Mouse (Mus musculus) c-Kit-negative CD71-positive TER-119-positive erythroid progenitor cells, embryonic 14.5 days (primary cell): ENCODE results near the gene Crabp1.

Experiments
- DNase-seq: peaks from one replicate; pipeline ENCODE4 v3.0.0-alpha.2; 2013; ENCODE audit warnings: low read depth, low spot score

Gene Crabp1

GRCm38 (mm10) chr9:54764561-54765217 is at the start of gene Crabp1:
Gene Crabp1 (plus strand): TSS chr9:54764748.
- no peak for DNase-seq

GRCm38 (mm10) chr9:54715776-54716175 is 48.8 kb upstream of the Crabp1 start:
- DNase-seq: no peak

GRCm38 (mm10) chr9:54717527-54717926 is 47.0 kb upstream of the Crabp1 start:
- DNase-seq: no peak

GRCm38 (mm10) chr9:54722156-54722555 is 42.4 kb upstream of the Crabp1 start:
- DNase-seq: no peak

- no peak for DNase-seq
Measured at GRCm38 (mm10) chr9:54722596-54722995, 42.0 kb upstream of the Crabp1 start.

- no peak for DNase-seq
Measured at GRCm38 (mm10) chr9:54726315-54726714, 38.2 kb upstream of the Crabp1 start.

- peak; percentile 50 for DNase-seq
Measured at GRCm38 (mm10) chr9:54732122-54732521, 32.4 kb upstream of the Crabp1 start.

- DNase-seq: peak; percentile 90
Measured at GRCm38 (mm10) chr9:54733921-54734638, 30.5 kb upstream of the Crabp1 start, which contains the start of gene Wdr61. Gene Wdr61 (minus strand): TSS chr9:54734519.

- no peak for DNase-seq
Measured at GRCm38 (mm10) chr9:54734639-54735252, 29.8 kb upstream of the Crabp1 start.

GRCm38 (mm10) chr9:54736284-54736701 is 28.3 kb upstream of the Crabp1 start:
- peak; percentile 60 for DNase-seq

- DNase-seq: no peak
Measured at GRCm38 (mm10) chr9:54738376-54738775, 26.2 kb upstream of the Crabp1 start.

- no peak for DNase-seq
Measured at GRCm38 (mm10) chr9:54743891-54744290, 20.7 kb upstream of the Crabp1 start.

- no peak for DNase-seq
Measured at GRCm38 (mm10) chr9:54745740-54746370, 18.7 kb upstream of the Crabp1 start.

- DNase-seq: no peak
Measured at GRCm38 (mm10) chr9:54750215-54750981, 14.2 kb upstream of the Crabp1 start.

GRCm38 (mm10) chr9:54751684-54752083 is 12.9 kb upstream of the Crabp1 start:
- DNase-seq: no peak

GRCm38 (mm10) chr9:54752201-54752943 is 12.2 kb upstream of the Crabp1 start:
- no peak for DNase-seq

- no peak for DNase-seq
Measured at GRCm38 (mm10) chr9:54752944-54753295, 11.6 kb upstream of the Crabp1 start.

GRCm38 (mm10) chr9:54759592-54759991 is 5.0 kb upstream of the Crabp1 start:
- DNase-seq: no peak

GRCm38 (mm10) chr9:54764091-54764490 is 457 bp upstream of the Crabp1 start:
- no peak for DNase-seq

- DNase-seq: no peak
Measured at GRCm38 (mm10) chr9:54765336-54766085, 963 bp downstream of the Crabp1 start.
